Mouse (Mus musculus) v-Abl transformed pro-B cells (cell line): ENCODE measurements around the gene Gm20388.

Experiments used
- in situ Hi-C, 2 experiments: fragments of 400-800 bp; cut with MboI; formaldehyde crosslinking; loops; one replicate each; pipeline ENCODE4 v1.15.1; 2025; ENCODE audit not compliant: unreplicated experiment in 2 of 2

Gm20388 gene

GRCm38 (mm10) chr8:120460375-120460774 is 549.7 kb downstream of the Gm20388 start:
- in situ Hi-C loops: no loop called here

DNA sequence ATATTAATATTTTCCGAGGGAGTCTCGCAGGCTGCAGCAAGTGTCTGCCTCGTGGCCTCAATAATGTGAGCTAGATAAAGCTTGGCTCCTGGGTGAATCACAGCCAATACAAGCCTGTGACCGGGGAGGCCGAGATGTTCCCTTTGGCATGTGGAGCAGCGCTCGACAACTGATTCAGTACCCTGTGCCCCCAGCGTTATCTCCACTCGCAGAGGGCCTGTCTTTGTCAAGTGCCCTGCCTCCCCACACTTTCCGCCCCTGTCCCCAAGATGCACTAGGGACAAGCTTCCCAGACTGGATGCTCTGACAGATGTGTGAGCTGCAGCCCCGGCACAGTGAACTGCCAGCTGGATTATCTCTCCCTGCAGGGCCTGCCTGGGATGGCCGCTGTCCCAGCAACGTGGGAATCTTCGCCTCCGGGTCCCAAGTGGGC is 551.5 kb downstream of the Gm20388 start:
- in situ Hi-C loops: no loop called here

- in situ Hi-C loops: no loop called here
These were observed 552.0 kb downstream of the Gm20388 start for GRCm38 (mm10) chr8:120462611-120463010.

DNA sequence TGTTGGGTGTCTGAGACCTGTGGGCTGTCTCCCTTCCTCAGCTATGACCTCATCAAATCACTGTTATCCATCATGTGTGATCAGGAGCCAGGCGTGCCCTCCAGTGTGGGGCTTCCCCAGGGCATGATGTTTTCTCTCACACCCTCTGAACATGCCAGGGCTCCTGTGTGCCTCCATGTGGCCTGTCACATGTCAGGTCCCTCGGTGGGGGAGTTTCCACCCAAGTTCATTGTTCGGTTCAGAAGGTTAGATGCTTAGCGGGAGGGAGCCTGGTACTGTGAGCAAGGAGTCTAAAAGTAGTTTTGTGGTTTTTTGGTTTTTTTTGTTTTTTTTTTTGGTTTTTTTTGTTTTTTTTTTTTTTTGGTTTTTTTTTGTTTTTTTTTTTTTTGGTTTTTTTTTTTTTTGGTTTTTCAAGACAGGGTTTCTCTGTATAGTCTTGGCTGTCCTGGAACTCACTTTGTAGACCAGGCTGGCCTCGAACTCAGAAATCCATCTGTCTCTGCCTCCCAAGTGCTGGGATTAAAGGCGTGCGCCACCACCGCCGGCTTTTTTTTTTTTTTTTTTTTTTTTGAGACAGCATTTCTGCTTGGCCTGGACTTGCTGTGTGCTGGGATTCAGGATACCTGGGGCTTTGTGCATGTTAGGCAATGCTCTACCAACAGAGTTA is 553.4 kb downstream of the Gm20388 start:
- in situ Hi-C loops: no loop called here

GRCm38 (mm10) chr8:120464585-120464937 is 553.9 kb downstream of the Gm20388 start:
- in situ Hi-C loops: no loop called here

GRCm38 (mm10) chr8:120465710-120466109 is 555.1 kb downstream of the Gm20388 start:
- in situ Hi-C loops: no loop called here

DNA sequence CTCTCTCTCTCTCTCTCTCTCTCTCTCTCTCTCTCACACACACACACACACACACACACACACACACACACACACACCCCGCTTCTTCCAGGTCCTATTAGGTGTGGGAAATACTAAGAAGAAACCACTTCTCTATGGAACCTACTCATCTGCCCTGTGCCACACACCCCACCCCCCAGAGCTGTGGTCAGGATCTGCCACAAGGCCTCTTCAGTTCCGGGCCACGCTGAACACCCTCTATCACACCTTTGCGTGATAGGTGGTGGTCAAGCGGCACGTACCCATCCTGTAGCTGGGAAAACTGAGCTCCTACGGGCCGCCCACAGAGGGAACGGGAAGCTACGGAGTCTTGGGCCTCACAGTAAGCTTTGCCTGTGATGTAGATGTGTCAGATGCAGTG is 555.6 kb downstream of the Gm20388 start:
- in situ Hi-C loops: no loop called here

- in situ Hi-C loops: no loop called here
These were observed 557.0 kb downstream of the Gm20388 start for GRCm38 (mm10) chr8:120467598-120467997.

DNA sequence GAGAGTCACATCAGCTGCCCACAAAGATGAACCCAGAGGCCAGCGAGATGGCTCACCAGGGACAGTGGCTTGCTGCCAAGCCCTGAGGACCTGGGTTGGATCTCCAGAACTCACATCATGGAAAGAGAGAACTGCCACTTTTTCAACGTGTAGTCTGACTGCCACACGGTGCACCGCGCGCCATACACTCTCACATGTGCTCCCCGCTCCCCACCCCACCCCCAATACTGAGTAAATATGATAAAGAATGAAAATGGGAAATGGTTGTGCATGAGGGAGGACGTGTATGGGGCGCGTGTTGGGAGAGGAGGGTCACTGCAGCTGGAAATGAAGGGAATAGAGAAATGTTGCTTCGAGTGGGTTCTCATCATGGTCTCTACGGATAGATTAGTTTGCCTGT is 559.5 kb downstream of the Gm20388 start:
- in situ Hi-C loops: loop anchor here in 1 of 2 experiments (5.0 kb wide), 1 partner anchor 57 kb away; no protein-coding TSS in a partner anchor

DNA sequence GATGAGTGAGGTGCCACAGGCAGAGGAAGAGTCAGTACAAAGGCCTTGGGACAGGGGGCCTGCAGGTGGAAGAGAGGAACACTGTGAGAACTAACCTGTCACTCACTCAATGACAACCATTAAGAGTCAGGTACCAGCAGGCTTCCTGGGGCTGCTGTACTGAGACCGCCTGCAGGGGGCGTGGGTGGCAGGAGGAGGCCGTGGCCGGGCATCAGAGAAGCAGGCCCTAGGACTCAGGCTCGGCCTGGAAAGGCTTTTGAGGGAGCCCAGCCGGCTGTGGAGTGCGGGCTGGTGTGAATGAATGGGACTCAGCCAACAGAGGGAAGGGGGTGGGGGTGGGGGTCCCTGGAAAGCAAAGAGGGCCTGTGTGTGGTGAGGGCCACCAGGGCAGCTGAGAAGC is 560.5 kb downstream of the Gm20388 start:
- in situ Hi-C loops: loop anchor here in 1 of 2 experiments (5.0 kb wide), 1 partner anchor 56 kb away; no protein-coding TSS in a partner anchor

GRCm38 (mm10) chr8:120471752-120472151 is 561.1 kb downstream of the Gm20388 start:
- in situ Hi-C loops: loop anchor here in 1 of 2 experiments (5.0 kb wide), 1 partner anchor 56 kb away; no protein-coding TSS in a partner anchor

DNA sequence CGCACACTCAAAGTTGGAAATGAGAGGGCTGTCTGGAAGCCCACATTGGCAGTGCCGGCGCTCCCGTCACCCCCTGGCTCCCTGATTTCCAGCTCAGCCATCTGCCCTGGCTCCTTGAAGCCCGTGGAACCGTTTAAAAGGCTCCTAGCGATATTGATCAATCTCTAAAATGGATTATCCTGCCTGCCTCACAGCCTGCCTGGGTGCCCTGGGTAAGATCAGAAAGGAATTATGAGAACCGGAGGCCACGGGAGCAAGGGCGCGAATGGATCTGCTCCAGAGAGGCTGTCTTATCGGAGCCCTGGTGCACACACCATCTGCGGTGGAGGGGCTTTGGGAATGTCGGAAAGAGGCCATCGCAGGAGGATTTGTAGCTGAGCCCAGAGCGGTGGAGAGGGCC is 561.6 kb downstream of the Gm20388 start:
- in situ Hi-C loops: loop anchor here in 1 of 2 experiments (5.0 kb wide), 1 partner anchor 55 kb away; no protein-coding TSS in a partner anchor

- in situ Hi-C loops: loop anchor here in 1 of 2 experiments (5.0 kb wide), 1 partner anchor 53 kb away; no protein-coding TSS in a partner anchor
These were observed 563.2 kb downstream of the Gm20388 start for GRCm38 (mm10) chr8:120473729-120474364.

- in situ Hi-C loops: loop anchor here in 1 of 2 experiments (5.0 kb wide), 1 partner anchor 53 kb away; no protein-coding TSS in a partner anchor
These were observed 564.0 kb downstream of the Gm20388 start for GRCm38 (mm10) chr8:120474496-120475235.

DNA sequence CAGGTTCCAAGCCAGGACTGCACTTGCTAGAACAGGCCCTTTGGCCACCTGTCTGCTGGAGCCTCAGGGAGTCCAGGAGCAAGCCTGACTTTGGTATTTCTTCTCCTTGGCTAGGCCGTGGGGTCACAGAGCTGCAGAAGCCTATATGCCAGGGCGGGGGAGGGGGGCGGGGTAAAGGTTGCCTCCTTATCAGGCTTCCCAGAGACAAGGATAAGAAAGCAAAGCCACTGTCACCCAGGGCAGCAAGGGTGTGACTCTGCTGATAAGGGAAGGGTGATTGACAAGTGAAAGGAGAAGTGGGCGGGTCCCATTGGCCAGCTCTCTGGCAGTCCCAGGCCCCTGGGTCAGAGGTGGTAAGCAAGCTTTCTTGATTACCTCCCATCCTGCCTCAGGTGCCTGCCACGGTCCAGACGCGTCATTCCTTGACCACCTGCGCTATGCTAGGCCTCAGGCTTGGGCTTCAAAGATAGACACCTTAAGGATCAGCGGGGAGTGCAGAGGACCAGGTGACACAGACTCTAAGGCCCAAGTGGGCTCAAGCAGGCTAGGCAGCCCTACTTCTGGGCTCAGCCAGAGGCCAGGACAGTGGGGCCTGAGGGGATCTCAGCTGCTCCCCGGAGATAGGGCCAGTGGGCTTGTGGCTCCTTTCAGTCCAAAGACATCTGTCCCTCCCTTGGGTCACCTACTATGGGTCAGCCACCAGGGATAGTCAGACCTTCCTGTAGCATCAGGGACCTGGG is 565.0 kb downstream of the Gm20388 start:
- in situ Hi-C loops: no loop called here

- in situ Hi-C loops: no loop called here
These were observed 566.3 kb downstream of the Gm20388 start for GRCm38 (mm10) chr8:120476711-120477575.

DNA sequence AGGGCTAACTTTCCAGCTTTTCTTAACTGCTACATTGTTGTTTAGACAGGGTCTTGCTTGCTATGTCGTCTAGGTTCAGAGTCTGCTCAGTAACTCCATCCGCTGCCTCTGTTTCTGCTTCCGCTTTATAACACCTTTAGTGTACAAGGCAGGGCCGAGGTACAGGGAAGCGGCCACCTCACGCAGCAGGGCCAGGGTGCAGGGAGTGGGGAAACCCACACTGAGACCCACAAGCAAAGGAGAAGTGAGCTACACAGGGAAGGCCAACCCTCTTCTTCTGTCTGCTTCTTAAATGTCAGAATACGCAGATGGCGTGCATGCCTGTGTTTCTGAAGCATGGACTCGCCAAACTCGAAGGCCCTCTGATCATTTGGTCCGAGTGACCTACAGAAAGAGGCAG is 568.1 kb downstream of the Gm20388 start:
- in situ Hi-C loops: no loop called here

GRCm38 (mm10) chr8:120479691-120480090 is 569.0 kb downstream of the Gm20388 start:
- in situ Hi-C loops: no loop called here

DNA sequence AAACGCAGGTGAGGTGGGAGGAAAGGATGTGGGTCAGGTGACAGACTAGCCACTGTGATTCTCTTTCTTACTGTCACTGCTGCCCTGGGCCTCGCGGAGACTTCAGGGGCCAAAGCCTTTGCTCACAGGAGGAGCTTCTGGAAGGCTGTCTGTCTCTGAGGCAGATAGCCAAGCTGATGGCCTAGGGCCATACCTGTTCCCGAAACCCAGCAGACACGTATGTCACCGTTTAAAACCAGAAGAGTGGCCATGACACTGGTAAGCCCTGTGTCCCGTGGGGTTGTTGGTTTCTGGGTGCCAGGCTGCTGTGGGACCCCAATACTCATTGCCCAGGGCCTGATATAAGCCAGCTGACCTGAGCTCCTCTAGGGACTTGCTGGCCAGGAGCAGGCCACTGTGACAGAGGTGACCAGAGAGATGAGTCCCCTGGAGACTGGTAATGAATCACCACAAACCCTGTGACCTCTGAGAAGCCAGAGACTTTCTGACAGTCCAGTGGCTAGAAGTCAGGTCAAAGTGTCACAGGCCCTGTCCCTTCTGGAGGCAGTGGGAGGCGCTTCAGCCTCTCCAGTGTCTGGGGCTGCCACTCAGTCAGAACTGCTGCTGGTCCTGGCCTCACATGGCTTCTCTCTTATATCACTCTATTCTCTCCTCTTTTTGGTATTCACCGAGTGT is 571.5 kb downstream of the Gm20388 start:
- in situ Hi-C loops: no loop called here
